Comparison of ENCODE assay signal across 16 mouse cellular contexts in genomic region chr8:85513283-85513682, GRCm38 (mm10). TPM values are rescaled to one million over a fixed set of nuclear protein-coding genes. Genes with fewer than 3 reads are reported as not detected.
DNase-seq lines count a peak whose midpoint lies in the region; ATAC-seq lines count a peak whose summit lies in the region.
"Had no signal": no experiment of that assay in that cellular context is flagged by ENCODE, and none has a peak within 500 bp of the region (broad histone marks: within the 10 kb centered on the region; RNA-seq: fewer than 3 reads in every experiment).

No protein-coding gene starts in this region.

- H3K9me3 ChIP-seq in hindbrain, embryonic 13.5 days = no peaks in the 10 kb centered on the region
- no peaks in the 10 kb centered on the region for H3K9me3 ChIP-seq in hindbrain, embryonic 11.5 days (ENCODE audit: control insufficient read depth, low read length)
- H3K9me3 ChIP-seq in neural tube, embryonic 13.5 days = no peaks in the 10 kb centered on the region
- H3K9me3 ChIP-seq: limb, embryonic 13.5 days; lung, embryonic 15.5 days; neural tube, embryonic 12.5 days had no signal

- H3K4me1 ChIP-seq in hindbrain, embryonic 13.5 days (replicated peaks) = peaks cover 3% of the 10 kb centered on the region
- H3K4me1 ChIP-seq in hindbrain, embryonic 11.5 days (replicated peaks; ENCODE audit: control insufficient read depth, insufficient read depth, low read length) = no peaks in the 10 kb centered on the region
- 0 out of 2 replicates have a peak, but pooled peaks cover 5% of the 10 kb centered on the region for H3K4me1 ChIP-seq in neural tube, embryonic 13.5 days (replicated peaks)
- H3K4me1 ChIP-seq: limb, embryonic 13.5 days; lung, embryonic 15.5 days; neural tube, embryonic 12.5 days had no signal

- no peak overlapping the region for H3K9ac ChIP-seq in hindbrain, embryonic 13.5 days
- no peak overlapping the region for H3K9ac ChIP-seq in hindbrain, embryonic 11.5 days (ENCODE audit: low read depth, low read length)
- no peak overlapping the region for H3K9ac ChIP-seq in neural tube, embryonic 13.5 days
- H3K9ac ChIP-seq: limb, embryonic 13.5 days; lung, embryonic 15.5 days; neural tube, embryonic 12.5 days had no signal

- peak; percentile 53 to 62 for DNase-seq in adrenal gland, adult (ENCODE audit: inconsistent age in 2 of 2, low spot score in 1 of 2)
- no peak for DNase-seq in adrenal gland, adult 8-10 months
- DNase-seq in hindbrain, embryonic 11.5 days (ENCODE audit: low spot score) = no peak
- no peak for DNase-seq in neural tube, embryonic 10.5 days (ENCODE audit: extremely low spot score, low spot score)
- DNase-seq in B cell, adult 2 months = no peak
- DNase-seq in thymus, postnatal 4 days = no peak
- DNase-seq: cerebellum, adult 11 months; cerebellum, postnatal 36 days; heart, postnatal 36 days; kidney, adult 2 months; kidney, postnatal 36 days had no signal

- H3K27ac ChIP-seq in hindbrain, embryonic 13.5 days = peak overlapping the region; percentile 62
- H3K27ac ChIP-seq in hindbrain, embryonic 11.5 days (ENCODE audit: low read depth, low read length) = no peak overlapping the region
- peak overlapping the region; percentile 30; the same call in 1 of the 2 replicates for H3K27ac ChIP-seq in neural tube, embryonic 13.5 days (replicated peaks)
- H3K27ac ChIP-seq: limb, embryonic 13.5 days; lung, embryonic 15.5 days; neural tube, embryonic 12.5 days had no signal

- no peaks in the 10 kb centered on the region for H3K27me3 ChIP-seq in hindbrain, embryonic 13.5 days
- no peaks in the 10 kb centered on the region for H3K27me3 ChIP-seq in hindbrain, embryonic 11.5 days (ENCODE audit: control insufficient read depth, insufficient read depth, low read length)
- no peaks in the 10 kb centered on the region for H3K27me3 ChIP-seq in neural tube, embryonic 13.5 days
- H3K27me3 ChIP-seq: limb, embryonic 13.5 days; lung, embryonic 15.5 days; neural tube, embryonic 12.5 days had no signal

- no peak for ATAC-seq in hindbrain, embryonic 13.5 days (ENCODE audit: low FRiP score)
- ATAC-seq in hindbrain, embryonic 11.5 days (ENCODE audit: low FRiP score) = no peak
- ATAC-seq in neural tube, embryonic 13.5 days (ENCODE audit: low read depth) = no peak

- H3K4me3 ChIP-seq in hindbrain, embryonic 13.5 days = no peak overlapping the region
- H3K4me3 ChIP-seq in hindbrain, embryonic 11.5 days (ENCODE audit: low read depth, low read length) = no peak overlapping the region
- H3K4me3 ChIP-seq in neural tube, embryonic 13.5 days = no peak overlapping the region
- H3K4me3 ChIP-seq: limb, embryonic 13.5 days; lung, embryonic 15.5 days; neural tube, embryonic 12.5 days had no signal

- H3K36me3 ChIP-seq in hindbrain, embryonic 13.5 days = peaks cover 96% of the 10 kb centered on the region
- H3K36me3 ChIP-seq in hindbrain, embryonic 11.5 days (ENCODE audit: control insufficient read depth, insufficient read depth, low read length) = 0 out of 2 replicates have a peak, but pooled peaks cover 7% of the 10 kb centered on the region
- peaks cover 99% of the 10 kb centered on the region for H3K36me3 ChIP-seq in neural tube, embryonic 13.5 days

- WGBS in hindbrain, embryonic 13.5 days = 80% methylated on average over 4 of the region's 4 CpGs
- WGBS in hindbrain, embryonic 11.5 days = 83% methylated on average over 4 of the region's 4 CpGs
- WGBS in neural tube, embryonic 13.5 days = 80% methylated on average over 4 of the region's 4 CpGs

- no peak overlapping the region for H3K4me2 ChIP-seq in hindbrain, embryonic 13.5 days
- no peak overlapping the region for H3K4me2 ChIP-seq in hindbrain, embryonic 11.5 days (replicated peaks; ENCODE audit: low read depth, low read length)
- H3K4me2 ChIP-seq in neural tube, embryonic 13.5 days = no peak overlapping the region
- H3K4me2 ChIP-seq: limb, embryonic 13.5 days; lung, embryonic 15.5 days; neural tube, embryonic 12.5 days had no signal

RNA-seq across cellular contexts. Expression of gene Gpt2, which starts 20.9 kb away (rescaled TPM):
- 100 to 1,000 TPM in 2 of 4 experiments, 10 to 100 TPM in 2; 68.2 to 344 (median 173) TPM for total RNA-seq in adrenal gland, adult 8-10 months (2022)
- 39.9 and 47.7 TPM in 2 replicates for polyA plus RNA-seq in hindbrain, embryonic 13.5 days (2015; fragmentation: Nextera tagmentation; extraction: Ambion mirVana)
- polyA plus RNA-seq in hindbrain, embryonic 11.5 days (2014; fragmentation: Nextera tagmentation; extraction: Ambion mirVana) = 35.4 and 37.1 TPM in 2 replicates
- polyA plus RNA-seq in neural tube, embryonic 13.5 days (2015; fragmentation: Nextera tagmentation; extraction: Ambion mirVana) = 53.1 and 56.9 TPM in 2 replicates

RNA-seq across cellular contexts. Expression of gene Dnaja2, which starts 41.9 kb away (rescaled TPM):
- 100 to 1,000 TPM; 180 to 205 (median 187) TPM for total RNA-seq in adrenal gland, adult 8-10 months (2022)
- 168 and 172 TPM in 2 replicates for polyA plus RNA-seq in hindbrain, embryonic 13.5 days (2015; fragmentation: Nextera tagmentation; extraction: Ambion mirVana)
- 209 and 215 TPM in 2 replicates for polyA plus RNA-seq in hindbrain, embryonic 11.5 days (2014; fragmentation: Nextera tagmentation; extraction: Ambion mirVana)
- 190 and 225 TPM in 2 replicates for polyA plus RNA-seq in neural tube, embryonic 13.5 days (2015; fragmentation: Nextera tagmentation; extraction: Ambion mirVana)

Comparison
In these comparisons a context has a peak if more than half of its experiments do, and no peak if none do; other contexts are left out.
1. DNase-seq: peak in adrenal gland, adult (2 of 2); none in adrenal gland, adult 8-10 months (single experiment), hindbrain, embryonic 11.5 days (single experiment), neural tube, embryonic 10.5 days (single experiment), B cell, adult 2 months (0 of 2) and thymus, postnatal 4 days (single experiment).